9 mouse cellular contexts compared by ENCODE assay signal in genomic region chr4:59760636-59761364, GRCm38 (mm10). TPM values are rescaled to one million over a fixed set of nuclear protein-coding genes. Genes with fewer than 3 reads are reported as not detected.
DNase-seq lines count a peak whose midpoint lies in the region; ATAC-seq lines count a peak whose summit lies in the region.
"Had no signal": no experiment of that assay in that cellular context is flagged by ENCODE, and none has a peak within 500 bp of the region (broad histone marks: within the 10 kb centered on the region; RNA-seq: fewer than 3 reads in every experiment).

No protein-coding gene starts in this region.

- H3K27ac ChIP-seq in kidney, embryonic 14.5 days (ENCODE audit: low read depth, low read length), result no peak overlapping the region
- H3K27ac ChIP-seq in hindbrain, embryonic 13.5 days, result no peak overlapping the region
- H3K27ac ChIP-seq: stomach, embryonic 15.5 days had no signal

- H3K4me3 ChIP-seq in kidney, embryonic 14.5 days (ENCODE audit: low read length), result no peak overlapping the region
- H3K4me3 ChIP-seq in hindbrain, embryonic 13.5 days, result no peak overlapping the region
- H3K4me3 ChIP-seq: stomach, embryonic 15.5 days had no signal

- H3K9me3 ChIP-seq in kidney, embryonic 14.5 days (ENCODE audit: control insufficient read depth, low read length), result no peaks in the 10 kb centered on the region
- H3K9me3 ChIP-seq in hindbrain, embryonic 13.5 days, result no peaks in the 10 kb centered on the region
- H3K9me3 ChIP-seq: stomach, embryonic 15.5 days had no signal

- 52% methylated on average over 10 of the region's 10 CpGs for WGBS in kidney, embryonic 14.5 days
- 54% methylated on average over 10 of the region's 10 CpGs for WGBS in hindbrain, embryonic 13.5 days

- no peak overlapping the region for H3K9ac ChIP-seq in kidney, embryonic 14.5 days (ENCODE audit: low read depth, low read length)
- H3K9ac ChIP-seq in hindbrain, embryonic 13.5 days, result no peak overlapping the region
- H3K9ac ChIP-seq: stomach, embryonic 15.5 days had no signal

- ATAC-seq in kidney, embryonic 14.5 days (ENCODE audit: low FRiP score, low TSS enrichment), result no peak
- ATAC-seq in megakaryocyte, adult 5-6 weeks (ENCODE audit: poor library complexity, severe bottlenecking), result peak; percentile 51; the same call in 1 of the 2 replicates
- ATAC-seq in hindbrain, embryonic 13.5 days (ENCODE audit: low FRiP score), result no peak

- DNase-seq in kidney, adult 18-20 months, result peak; percentile 63
- DNase-seq in B cell, adult 2 months, result peak; percentile 41 to 44
- peak; percentile 72 for DNase-seq in adipocyte (ENCODE audit: low spot score)
- DNase-seq in heart, postnatal 14 days, result peak; percentile 67 to 76
- DNase-seq in spleen, postnatal 36 days (ENCODE audit: low spot score in 2 of 2), result no peak

- H3K4me2 ChIP-seq in kidney, embryonic 14.5 days (replicated peaks; ENCODE audit: low read depth, low read length), result no peak overlapping the region
- H3K4me2 ChIP-seq in hindbrain, embryonic 13.5 days, result no peak overlapping the region
- H3K4me2 ChIP-seq: stomach, embryonic 15.5 days had no signal

- no peaks in the 10 kb centered on the region for H3K36me3 ChIP-seq in kidney, embryonic 14.5 days (ENCODE audit: control insufficient read depth, insufficient read depth, low read length)
- H3K36me3 ChIP-seq in hindbrain, embryonic 13.5 days, result no peaks in the 10 kb centered on the region; the same call in 1 of the 2 replicates
- H3K36me3 ChIP-seq: stomach, embryonic 15.5 days had no signal

- H3K27me3 ChIP-seq in kidney, embryonic 14.5 days (ENCODE audit: control insufficient read depth, insufficient read depth, low read length), result no peaks in the 10 kb centered on the region
- no peaks in the 10 kb centered on the region for H3K27me3 ChIP-seq in hindbrain, embryonic 13.5 days
- H3K27me3 ChIP-seq: stomach, embryonic 15.5 days had no signal

- intact Hi-C loops in heart, postnatal 14 days (cut with DNase I), result loop anchor here (5.0 kb wide), 1 partner anchor 138 kb away; no protein-coding TSS in a partner anchor

- H3K4me1 ChIP-seq in kidney, embryonic 14.5 days (ENCODE audit: control insufficient read depth, insufficient read depth, low read length), result peaks cover 33% of the 10 kb centered on the region
- H3K4me1 ChIP-seq in hindbrain, embryonic 13.5 days (replicated peaks), result peaks cover 23% of the 10 kb centered on the region

RNA-seq across cellular contexts. Expression of gene Inip, which starts 40.6 kb away (rescaled TPM):
- 55.5 and 69.3 TPM in 2 replicates for polyA plus RNA-seq in kidney, embryonic 14.5 days (2014; fragmentation: Nextera tagmentation; extraction: Ambion mirVana)
- 10 to 100 TPM; 10.3 to 12.3 TPM for total RNA-seq in heart, postnatal 14 days (2021)
- 41.6 and 49.0 TPM in 2 replicates for total RNA-seq in megakaryocyte, adult 5-6 weeks (2015)
- 47.3 and 52.7 TPM in 2 replicates for total RNA-seq in megakaryocyte, adult 5-6 weeks (2017)
- 69.3 and 70.9 TPM in 2 replicates for polyA plus RNA-seq in hindbrain, embryonic 13.5 days (2015; fragmentation: Nextera tagmentation; extraction: Ambion mirVana)

RNA-seq across cellular contexts. Expression of gene Snx30, which starts 44.8 kb away (rescaled TPM):
- polyA plus RNA-seq in kidney, embryonic 14.5 days (2014; fragmentation: Nextera tagmentation; extraction: Ambion mirVana), result 7.9 and 12.1 TPM in 2 replicates
- 1 to 10 TPM; 5.0 to 8.2 TPM for total RNA-seq in heart, postnatal 14 days (2021)
- total RNA-seq in megakaryocyte, adult 5-6 weeks (2015), result 16.8 and 17.9 TPM in 2 replicates
- total RNA-seq in megakaryocyte, adult 5-6 weeks (2017), result 28.2 and 29.7 TPM in 2 replicates
- polyA plus RNA-seq in hindbrain, embryonic 13.5 days (2015; fragmentation: Nextera tagmentation; extraction: Ambion mirVana), result 14.2 and 14.8 TPM in 2 replicates

Comparison
In these comparisons a context has a peak if more than half of its experiments do, and no peak if none do; other contexts are left out.
1. DNase-seq: peak in kidney, adult 18-20 months (single experiment), B cell, adult 2 months (2 of 2), adipocyte (single experiment) and heart, postnatal 14 days (2 of 2); none in spleen, postnatal 36 days (0 of 2).